Mouse (Mus musculus): Measurements from ENCODE around the gene Nodal. TPM values are rescaled to one million over a fixed set of nuclear protein-coding genes. Genes with fewer than 3 reads are reported as not detected.

Gene Nodal
- total and polyA plus RNA-seq, 3 experiments = not detected

DNA sequence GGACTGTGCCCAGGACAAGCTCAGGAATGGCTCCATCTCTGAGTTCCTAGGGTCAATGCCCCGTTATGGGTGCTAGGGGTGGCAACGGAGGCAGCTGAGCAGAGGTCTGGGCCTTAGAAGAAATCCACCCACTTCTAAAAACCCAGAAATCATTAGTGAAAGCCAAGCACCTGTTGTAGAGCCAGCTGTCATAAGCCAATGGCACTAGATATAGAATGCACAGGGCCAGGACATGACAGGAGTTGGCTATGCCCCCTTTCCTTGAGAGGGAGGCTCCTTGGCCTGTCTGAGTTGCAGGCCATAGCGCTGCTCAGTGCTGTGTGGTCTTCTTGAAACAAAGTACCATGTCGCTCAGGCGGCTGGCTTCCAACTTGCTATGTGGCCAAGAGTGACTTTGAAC, 17.4 kb upstream of the Nodal start:
- Histone ChIP-seq H3K27me3 (ENCODE audit: control insufficient read depth in 1 of 2, insufficient read depth in 2 of 2, low read length in 2 of 2) (no peaks in the 10 kb centered on the region), H3K9me3 (replicated peaks; ENCODE audit: insufficient read depth, low read length) (no peaks in the 10 kb centered on the region), H3K9ac (ENCODE audit: control insufficient read depth, low read depth, low read length, poor library complexity, severe bottlenecking) (no peak overlapping the region), H3K27ac (ENCODE audit: control insufficient read depth, low read depth, low read length) (no peak overlapping the region), H3K36me3 (ENCODE audit: control insufficient read depth in 1 of 2, insufficient read depth in 2 of 2, low read length in 2 of 2) (no peaks in the 10 kb centered on the region), H3K4me1 (ENCODE audit: control insufficient read depth in 1 of 2, insufficient read depth in 2 of 2, low read length in 2 of 2) (no peaks in the 10 kb centered on the region), H3K4me3 (ENCODE audit: control insufficient read depth in 1 of 2, insufficient read depth in 1 of 2, low read depth in 2 of 2, low read length in 2 of 2) (no peak overlapping the region), H3K79me2 (ENCODE audit: control insufficient read depth, insufficient read depth, low read length, poor library complexity) (no peaks in the 10 kb centered on the region)
- no peak for TF ChIP-seq USF2 (IDR thresholded peaks at IDR 0.05; ENCODE audit: borderline replicate concordance in 1 of 2, insufficient read depth in 1 of 2, low read depth in 1 of 2, low read length in 2 of 2)
- TF ChIP-seq SIN3A (IDR thresholded peaks at IDR 0.05; ENCODE audit: low read length) = no peak
- no peak for TF ChIP-seq MAX (IDR thresholded peaks at IDR 0.05; ENCODE audit: low read length)
- no peak for TF ChIP-seq SMC3 (IDR thresholded peaks at IDR 0.05; ENCODE audit: low read depth, low read length)
- no peak for TF ChIP-seq CHD1 (IDR thresholded peaks at IDR 0.05; ENCODE audit: low read depth, low read length)
- TF ChIP-seq ZNF384 (IDR thresholded peaks at IDR 0.05; ENCODE audit: low read depth, low read length) = no peak
- TF ChIP-seq JUND (IDR thresholded peaks at IDR 0.05; ENCODE audit: low read depth, low read length) = no peak
- no peak for TF ChIP-seq BHLHE40 (IDR thresholded peaks at IDR 0.05; ENCODE audit: borderline replicate concordance, low read depth, low read length)
- no peak for DNase-seq (ENCODE audit: low read depth, low spot score)

- H3K4me3 ChIP-seq (ENCODE audit: control insufficient read depth in 1 of 2, insufficient read depth in 1 of 2, low read depth in 2 of 2, low read length in 2 of 2) = no peak overlapping the region
- H3K36me3 ChIP-seq (ENCODE audit: control insufficient read depth in 1 of 2, insufficient read depth in 2 of 2, low read length in 2 of 2) = no peaks in the 10 kb centered on the region
- H3K27me3 ChIP-seq (ENCODE audit: control insufficient read depth in 1 of 2, insufficient read depth in 2 of 2, low read length in 2 of 2) = no peaks in the 10 kb centered on the region
- peak; percentile 65 for DNase-seq (ENCODE audit: low read depth, low spot score)
- no peak for TF ChIP-seq ETS1 (IDR thresholded peaks at IDR 0.05; ENCODE audit: low read depth, low read length)
- no peak for TF ChIP-seq HCFC1 (IDR thresholded peaks at IDR 0.05; ENCODE audit: low read depth, low read length)
- TF ChIP-seq POLR2AphosphoS5 (IDR thresholded peaks at IDR 0.05; ENCODE audit: borderline replicate concordance, low read depth, low read length) = no peak
- TF ChIP-seq KAT2A (conservative IDR thresholded peaks at IDR 0.05; ENCODE audit: low read depth, low read length) = no peak
- TF ChIP-seq NRF1 (IDR thresholded peaks at IDR 0.05; ENCODE audit: insufficient read depth, low read depth, low read length, poor library complexity, severe bottlenecking) = no peak
- TF ChIP-seq SMC3 (IDR thresholded peaks at IDR 0.05; ENCODE audit: low read depth, low read length) = peak; percentile 43
- no peak for TF ChIP-seq E2F4 (IDR thresholded peaks at IDR 0.05; ENCODE audit: borderline replicate concordance, low read depth, low read length)
- peak; percentile 29 for TF ChIP-seq RAD21 (IDR thresholded peaks at IDR 0.05; ENCODE audit: low read depth, low read length)
- no peak for TF ChIP-seq CHD1 (IDR thresholded peaks at IDR 0.05; ENCODE audit: low read depth, low read length)
- peak; percentile 71; the same call in 1 of the 2 replicates for TF ChIP-seq MYC (IDR thresholded peaks at IDR 0.05; ENCODE audit: low read depth, low read length)
- peak; percentile 29 to 56 (median 53) for TF ChIP-seq CTCF (IDR thresholded peaks at IDR 0.05 in 2 of 3, conservative IDR thresholded peaks at IDR 0.05 in 1 of 3; ENCODE audit: control insufficient read depth in 1 of 3, insufficient read depth in 1 of 3, low read depth in 2 of 3, low read length in 3 of 3, poor library complexity in 1 of 3, severe bottlenecking in 1 of 3)
- TF ChIP-seq MXI1 (IDR thresholded peaks at IDR 0.05; ENCODE audit: low read depth, low read length) = no peak
- peak; percentile 63; the same call in 1 of the 2 replicates for TF ChIP-seq MAX (IDR thresholded peaks at IDR 0.05; ENCODE audit: low read length)
- TF ChIP-seq MAFK (IDR thresholded peaks at IDR 0.05; ENCODE audit: borderline replicate concordance, low read depth, low read length) = no peak
- TF ChIP-seq MAZ (IDR thresholded peaks at IDR 0.05; ENCODE audit: low read depth, low read length) = no peak
- no peak for TF ChIP-seq GATA1 (IDR thresholded peaks at IDR 0.05; ENCODE audit: low read depth, low read length)
- TF ChIP-seq EP300 (IDR thresholded peaks at IDR 0.05; ENCODE audit: low read depth in 1 of 2, low read length in 2 of 2) = no peak
- H3K4me1 ChIP-seq (ENCODE audit: control insufficient read depth in 1 of 2, insufficient read depth in 2 of 2, low read length in 2 of 2) = no peaks in the 10 kb centered on the region
- H3K79me2 ChIP-seq (ENCODE audit: control insufficient read depth, insufficient read depth, low read length, poor library complexity) = no peaks in the 10 kb centered on the region
- H3K27ac ChIP-seq (ENCODE audit: control insufficient read depth, low read depth, low read length) = no peak overlapping the region
- no peak overlapping the region for H3K9ac ChIP-seq (ENCODE audit: control insufficient read depth, low read depth, low read length, poor library complexity, severe bottlenecking)
- H3K9me3 ChIP-seq (replicated peaks; ENCODE audit: insufficient read depth, low read length) = no peaks in the 10 kb centered on the region
These were observed 15.3 kb upstream of the Nodal start for GRCm38 (mm10) chr10:61402480-61402879.

Measured in MEL (cell line).